Mouse (Mus musculus) G1E (cell line): ENCODE results near the gene Fbxl18.

Experiments
- CTCF ChIP-seq: IDR thresholded peaks from 2 replicates; pipeline ENCODE4 v1.5.1; 2012; ENCODE audit warnings: low read depth, low read length, inconsistent platforms, mixed read lengths
- GATA1 ChIP-seq: IDR thresholded peaks from 2 replicates; pipeline ENCODE4 v1.6.1; 2012; ENCODE audit warnings: borderline replicate concordance, low read length, inconsistent platforms, mixed read lengths

DNA sequence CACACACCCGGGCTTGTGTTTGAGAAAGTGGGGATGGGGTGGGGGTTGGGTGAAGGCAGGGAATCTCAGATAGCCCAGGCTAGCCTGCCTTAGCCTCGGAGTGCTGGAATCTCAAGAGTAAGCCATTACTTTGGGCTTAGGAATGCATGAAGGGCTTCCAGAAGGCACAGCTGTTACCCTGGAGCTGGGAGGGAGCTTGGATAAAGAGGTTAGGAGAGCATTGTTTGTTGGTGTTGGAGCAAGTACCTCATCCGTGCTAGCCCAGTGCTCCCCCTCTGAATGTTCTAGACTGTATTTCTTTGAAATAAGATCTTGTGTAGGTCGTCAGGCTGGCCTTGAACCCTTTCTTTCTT is 34.2 kb upstream of the Fbxl18 start:
- no peak for TF ChIP-seq CTCF
- no peak for TF ChIP-seq GATA1
